Mouse (Mus musculus): ENCODE measurements around the gene Cdkn2aipnl. TPM values are rescaled to one million over a fixed set of nuclear protein-coding genes. Genes with fewer than 3 reads are reported as not detected.

The Cdkn2aipnl gene
- polyA plus RNA-seq (2015; fragmentation: Nextera tagmentation; extraction: Ambion mirVana): 115 and 116 TPM in 2 replicates

DNA sequence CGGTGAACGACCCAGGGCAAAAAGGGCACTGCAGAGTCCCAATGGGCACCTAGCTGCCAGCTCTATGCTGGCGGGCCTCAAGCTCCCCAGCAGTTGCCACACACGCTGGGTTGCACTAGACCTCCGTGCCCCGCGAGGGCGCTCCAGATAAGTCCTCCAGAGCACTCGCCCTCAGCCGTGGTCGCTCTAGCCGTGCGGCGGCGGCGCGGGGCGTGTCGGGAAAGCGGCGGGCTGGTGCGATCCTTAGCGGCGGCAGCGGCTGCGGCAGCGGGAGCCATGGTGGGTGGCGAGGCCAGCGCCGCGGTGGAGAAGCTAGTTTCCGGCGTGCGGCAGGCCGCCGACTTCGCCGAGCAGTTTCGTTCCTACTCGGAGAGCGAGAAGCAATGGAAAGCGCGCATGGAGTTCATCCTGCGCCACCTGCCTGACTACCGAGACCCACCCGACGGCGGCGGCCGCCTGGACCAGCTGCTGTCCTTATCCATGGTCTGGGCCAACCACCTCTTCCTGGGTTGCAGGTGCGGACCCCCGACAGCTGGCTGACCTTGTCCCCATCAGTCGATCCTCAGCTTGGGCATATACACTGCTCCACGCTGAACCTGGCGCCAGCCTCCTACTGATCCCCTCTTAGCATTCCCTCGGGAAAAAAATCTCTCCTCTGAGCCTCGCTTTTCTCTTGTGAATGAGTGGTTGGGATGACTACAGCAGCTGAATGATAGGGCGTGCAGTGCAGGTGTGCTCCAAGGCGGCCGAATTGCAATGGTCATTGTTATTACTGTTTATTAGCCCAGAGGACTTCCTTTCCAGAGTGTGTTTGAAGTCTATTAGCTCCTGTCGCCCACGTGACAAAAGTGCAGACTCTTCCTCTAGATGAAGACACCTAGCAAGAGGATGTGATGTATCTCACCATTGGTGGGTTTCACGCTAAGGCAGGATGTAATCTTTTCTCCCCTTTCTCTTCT, at the start of gene Cdkn2aipnl:
TSS of gene Cdkn2aipnl (plus strand) at position 219 of the 959 bp plus-strand sequence.
- H3K27me3 ChIP-seq: no peaks in the 10 kb centered on the region
- peaks cover 29% of the 10 kb centered on the region for H3K36me3 ChIP-seq
- H3K4me1 ChIP-seq (replicated peaks): peaks cover 14% of the 10 kb centered on the region
- H3K4me2 ChIP-seq: peak within 1 kb of the TSS; percentile 80
- H3K4me3 ChIP-seq: peak within 1 kb of the TSS; percentile 79
- ATAC-seq (ENCODE audit: low read depth): peak; percentile 96
- H3K27ac ChIP-seq (replicated peaks): peak within 1 kb of the TSS; percentile 75
- no peaks in the 10 kb centered on the region for H3K9me3 ChIP-seq
- peak within 1 kb of the TSS; percentile 85 for H3K9ac ChIP-seq
- 3% methylated on average over 63 of the region's 63 CpGs for WGBS

- Histone ChIP-seq H3K27ac (replicated peaks) (no peak overlapping the region), H3K27me3 (no peaks in the 10 kb centered on the region), H3K4me2 (no peak overlapping the region), H3K9ac (no peak overlapping the region), H3K4me3 (no peak overlapping the region), H3K4me1 (replicated peaks) (peaks cover 16% of the 10 kb centered on the region), H3K9me3 (no peaks in the 10 kb centered on the region), H3K36me3 (no peaks in the 10 kb centered on the region)
- whole genome bisulfite sequencing: 81% methylated on average over 2 of the region's 2 CpGs
- ATAC-seq (ENCODE audit: low read depth): no peak
Measured at GRCm38 (mm10) chr11:51917951-51918350, 49.5 kb upstream of the Cdkn2aipnl start.

- no peak for ATAC-seq (ENCODE audit: low read depth)
Measured at GRCm38 (mm10) chr11:51918576-51918975, 48.9 kb upstream of the Cdkn2aipnl start.

GRCm38 (mm10) chr11:51921355-51922125, 45.9 kb upstream of the Cdkn2aipnl start:
- Histone ChIP-seq H3K36me3 (no peaks in the 10 kb centered on the region), H3K4me1 (replicated peaks) (peaks cover 5% of the 10 kb centered on the region), H3K27me3 (no peaks in the 10 kb centered on the region), H3K9me3 (no peaks in the 10 kb centered on the region), H3K9ac (no peak overlapping the region), H3K4me2 (no peak overlapping the region), H3K27ac (replicated peaks) (no peak overlapping the region), H3K4me3 (no peak overlapping the region)
- ATAC-seq (ENCODE audit: low read depth): no peak
- WGBS: 86% methylated on average over 8 of the region's 8 CpGs

More at GRCm38 (mm10) chr11:51918576-51918975, 48.9 kb upstream of the Cdkn2aipnl start:
- Histone ChIP-seq H3K9ac (no peak overlapping the region), H3K9me3 (no peaks in the 10 kb centered on the region), H3K27me3 (no peaks in the 10 kb centered on the region), H3K27ac (replicated peaks) (no peak overlapping the region), H3K4me3 (no peak overlapping the region), H3K4me2 (no peak overlapping the region), H3K36me3 (no peaks in the 10 kb centered on the region), H3K4me1 (replicated peaks) (peaks cover 16% of the 10 kb centered on the region)
- 94% methylated on average over 2 of the region's 2 CpGs for WGBS

DNA sequence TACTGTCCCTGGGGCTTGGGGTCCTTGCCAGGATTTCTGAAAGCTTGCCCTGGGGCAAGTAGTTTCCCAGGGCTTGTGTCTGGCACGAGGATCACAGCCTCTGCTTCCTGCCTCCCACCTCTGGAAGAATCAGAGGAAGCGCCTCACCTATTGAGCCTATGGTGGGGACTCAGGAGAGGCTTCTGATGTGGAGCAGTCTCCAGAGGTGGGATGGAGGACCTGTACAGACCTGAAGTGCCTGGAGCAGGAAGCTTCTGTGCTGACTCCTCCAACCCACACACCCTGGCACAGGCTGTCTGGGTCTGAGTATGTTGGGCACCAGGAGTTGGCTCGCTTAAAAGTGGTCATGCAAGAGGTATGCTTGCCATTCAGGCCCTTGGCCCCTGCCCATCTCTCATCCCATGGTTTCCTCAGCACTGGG, 45.0 kb upstream of the Cdkn2aipnl start:
- 81% methylated on average over 3 of the region's 3 CpGs for WGBS
- H3K4me2 ChIP-seq: no peak overlapping the region
- no peaks in the 10 kb centered on the region for H3K36me3 ChIP-seq
- no peak overlapping the region for H3K4me3 ChIP-seq
- H3K27ac ChIP-seq (replicated peaks): no peak overlapping the region
- no peaks in the 10 kb centered on the region for H3K27me3 ChIP-seq
- H3K9me3 ChIP-seq: no peaks in the 10 kb centered on the region
- H3K9ac ChIP-seq: no peak overlapping the region
- no peak for ATAC-seq (ENCODE audit: low read depth)
- H3K4me1 ChIP-seq (replicated peaks): no peaks in the 10 kb centered on the region

DNA sequence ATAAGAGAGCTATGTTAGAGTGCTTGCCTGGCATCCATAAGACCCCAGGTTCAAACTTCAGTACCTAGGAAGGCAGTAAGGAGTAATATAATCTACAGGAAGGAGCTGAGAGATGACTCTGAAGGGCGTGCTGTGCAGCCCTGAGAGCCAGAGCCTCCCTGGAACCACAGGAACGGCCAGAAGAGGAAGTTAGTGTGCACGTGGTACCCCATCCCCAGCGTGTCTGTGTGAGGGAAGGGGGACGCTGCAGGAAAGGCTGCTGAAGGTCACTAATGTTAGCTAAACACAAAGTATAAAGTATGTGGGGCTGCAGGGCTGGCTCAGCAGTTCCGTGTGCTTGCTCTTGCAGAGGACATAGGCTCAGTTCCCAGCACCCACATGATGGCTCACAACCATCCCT, 41.9 kb upstream of the Cdkn2aipnl start:
- H3K9ac ChIP-seq: no peak overlapping the region
- H3K4me3 ChIP-seq: no peak overlapping the region
- H3K4me2 ChIP-seq: no peak overlapping the region
- H3K9me3 ChIP-seq: no peaks in the 10 kb centered on the region
- no peak overlapping the region for H3K27ac ChIP-seq (replicated peaks)
- no peaks in the 10 kb centered on the region for H3K4me1 ChIP-seq (replicated peaks)
- no peaks in the 10 kb centered on the region for H3K36me3 ChIP-seq
- WGBS: 73% methylated on average over 6 of the region's 6 CpGs
- no peak for ATAC-seq (ENCODE audit: low read depth)
- no peaks in the 10 kb centered on the region for H3K27me3 ChIP-seq

DNA sequence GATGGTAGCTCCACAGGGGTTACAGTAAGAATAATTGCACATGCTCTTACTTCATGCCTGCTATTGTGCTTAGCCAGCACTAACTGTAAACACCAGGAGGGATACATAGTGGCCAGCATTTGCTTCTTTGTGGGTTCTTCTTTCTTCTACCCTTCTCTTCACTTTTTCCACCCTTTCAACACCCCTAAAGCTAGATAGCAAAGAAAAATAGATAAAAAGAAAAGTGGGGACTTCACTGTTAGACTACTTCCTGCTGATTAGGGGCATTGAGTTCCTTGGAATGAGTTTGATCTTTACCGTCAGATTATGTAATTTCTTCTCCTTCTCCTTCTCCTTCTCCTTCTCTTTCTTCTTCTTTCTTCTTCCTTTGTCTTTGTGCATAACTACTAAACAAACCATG, 41.1 kb upstream of the Cdkn2aipnl start:
- 94% methylated on average over 1 of the region's 1 CpGs for WGBS

DNA sequence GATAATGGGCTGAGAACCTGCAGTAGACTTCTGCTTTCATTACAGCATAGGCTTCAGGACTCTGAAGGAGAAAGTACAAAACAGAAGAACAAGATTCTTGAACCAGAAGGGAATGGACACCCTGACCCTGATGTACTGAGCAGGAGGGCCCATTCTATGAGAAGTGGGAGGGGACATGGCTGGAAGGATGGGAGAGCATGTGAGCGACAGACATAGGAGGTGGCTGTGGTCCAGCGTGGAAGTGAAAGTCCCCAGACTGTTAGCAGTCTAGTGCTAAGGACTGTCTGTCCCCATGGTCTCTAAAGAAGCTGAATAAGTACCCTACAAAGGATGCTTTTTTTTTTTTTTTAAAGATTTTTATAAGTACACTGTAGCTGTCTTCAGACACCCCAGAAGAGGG, 40.4 kb upstream of the Cdkn2aipnl start:
- no peak overlapping the region for H3K27ac ChIP-seq (replicated peaks)
- no peaks in the 10 kb centered on the region for H3K9me3 ChIP-seq
- ATAC-seq (ENCODE audit: low read depth): no peak
- no peak overlapping the region for H3K4me2 ChIP-seq
- no peaks in the 10 kb centered on the region for H3K27me3 ChIP-seq
- no peaks in the 10 kb centered on the region for H3K36me3 ChIP-seq
- H3K4me1 ChIP-seq (replicated peaks): no peaks in the 10 kb centered on the region
- H3K4me3 ChIP-seq: no peak overlapping the region
- WGBS: 85% methylated on average over 2 of the region's 2 CpGs
- no peak overlapping the region for H3K9ac ChIP-seq

More for the DNA sequence above, 41.1 kb upstream of the Cdkn2aipnl start:
- Histone ChIP-seq H3K9me3 (no peaks in the 10 kb centered on the region), H3K4me3 (no peak overlapping the region), H3K4me1 (replicated peaks) (no peaks in the 10 kb centered on the region), H3K4me2 (no peak overlapping the region), H3K27ac (replicated peaks) (no peak overlapping the region), H3K9ac (no peak overlapping the region), H3K27me3 (no peaks in the 10 kb centered on the region), H3K36me3 (no peaks in the 10 kb centered on the region)
- no peak for ATAC-seq (ENCODE audit: low read depth)

DNA sequence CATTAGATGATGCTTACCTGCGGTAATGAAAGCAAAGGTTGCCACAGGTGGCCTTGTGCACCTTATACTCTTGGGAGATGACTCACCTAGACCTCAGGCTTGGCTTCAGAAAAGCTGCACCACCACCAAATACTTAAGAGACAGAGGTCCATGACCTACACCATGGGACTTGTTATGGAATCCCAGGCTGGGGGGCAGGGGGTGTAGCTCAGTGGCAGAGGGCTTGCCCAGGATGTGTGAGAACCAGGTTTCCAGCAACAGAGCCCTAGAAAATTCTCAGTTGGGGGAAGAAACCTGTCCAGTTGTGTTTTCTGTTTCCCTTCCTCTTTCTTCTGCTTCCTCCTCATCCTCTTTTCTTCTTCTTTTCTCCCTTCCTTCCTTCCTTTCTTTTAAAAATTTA, 36.3 kb upstream of the Cdkn2aipnl start:
- WGBS: 88% methylated on average over 1 of the region's 1 CpGs
- Histone ChIP-seq H3K27ac (replicated peaks) (no peak overlapping the region), H3K9ac (no peak overlapping the region), H3K36me3 (no peaks in the 10 kb centered on the region), H3K27me3 (no peaks in the 10 kb centered on the region), H3K9me3 (no peaks in the 10 kb centered on the region), H3K4me3 (no peak overlapping the region), H3K4me1 (replicated peaks) (no peaks in the 10 kb centered on the region), H3K4me2 (no peak overlapping the region)
- no peak for ATAC-seq (ENCODE audit: low read depth)

GRCm38 (mm10) chr11:51931790-51932189, 35.7 kb upstream of the Cdkn2aipnl start:
- Histone ChIP-seq H3K9ac (no peak overlapping the region), H3K9me3 (no peaks in the 10 kb centered on the region), H3K36me3 (no peaks in the 10 kb centered on the region), H3K4me3 (no peak overlapping the region), H3K4me1 (replicated peaks) (no peaks in the 10 kb centered on the region), H3K27ac (replicated peaks) (no peak overlapping the region), H3K27me3 (no peaks in the 10 kb centered on the region), H3K4me2 (no peak overlapping the region)
- 87% methylated on average over 9 of the region's 9 CpGs for WGBS
- no peak for ATAC-seq (ENCODE audit: low read depth)

GRCm38 (mm10) chr11:51934230-51934629, 33.2 kb upstream of the Cdkn2aipnl start:
- H3K27me3 ChIP-seq: no peaks in the 10 kb centered on the region
- no peak overlapping the region for H3K27ac ChIP-seq (replicated peaks)
- H3K36me3 ChIP-seq: no peaks in the 10 kb centered on the region
- H3K4me2 ChIP-seq: no peak overlapping the region
- no peak overlapping the region for H3K9ac ChIP-seq
- H3K4me1 ChIP-seq (replicated peaks): 0 out of 2 replicates have a peak, but pooled peaks cover 4% of the 10 kb centered on the region
- no peaks in the 10 kb centered on the region for H3K9me3 ChIP-seq
- 84% methylated on average over 3 of the region's 3 CpGs for WGBS
- ATAC-seq (ENCODE audit: low read depth): no peak
- H3K4me3 ChIP-seq: no peak overlapping the region

All from neural tube, embryonic 13.5 days (tissue).